Mouse (Mus musculus) mesoderm, embryonic 11.5 days (tissue): ENCODE measurements at regions not wholly inside any gene's neighbourhood (a gene's known extent, or its start where the extent isn't known, plus 50 kb on each side); places are given as distances from the start of the nearest gene placed in this dataset.

Experiments
- DNase-seq: peaks from one replicate; pipeline ENCODE4 v3.0.0-alpha.2; 2012; ENCODE audit warnings: low read depth, low spot score

- DNase-seq = no peak
These were observed 1205.9 kb upstream of the Gm8797 start for GRCm38 (mm10) chr3:4544730-4545129.

DNA sequence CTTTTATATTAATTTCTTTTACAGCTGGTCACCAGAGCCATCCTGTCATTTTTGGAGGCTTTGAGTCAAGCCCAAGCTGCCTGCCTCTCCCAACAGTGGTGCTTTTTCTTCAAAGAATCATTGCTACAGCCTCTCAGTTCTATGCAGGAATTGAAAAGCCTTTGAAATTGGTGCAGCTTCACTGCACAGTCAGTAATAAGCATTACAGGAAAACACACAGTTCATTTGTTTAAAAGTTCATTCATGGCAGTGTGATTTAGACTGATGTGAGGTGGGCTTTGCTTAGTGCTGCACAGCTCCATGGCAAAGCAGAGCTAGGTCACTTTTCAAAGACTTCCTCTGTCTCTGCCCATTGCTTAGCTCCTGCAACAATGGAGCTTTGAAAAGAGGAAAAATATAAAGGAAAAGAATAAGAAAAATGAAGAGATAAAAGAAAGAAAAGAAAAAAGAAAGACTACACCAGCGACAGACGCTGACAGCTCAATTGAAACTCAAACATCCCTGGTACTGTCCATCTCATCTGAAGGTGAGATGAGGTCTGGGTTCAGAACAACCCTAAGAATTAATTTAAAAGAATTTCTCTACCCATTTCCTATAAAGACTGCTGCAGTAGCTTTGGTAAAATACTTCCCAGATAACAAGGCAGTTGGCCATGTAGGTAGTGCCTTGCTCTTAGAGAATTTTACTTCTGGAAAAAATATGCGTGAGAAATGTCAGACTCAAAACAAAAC, 1204.3 kb upstream of the Gm8797 start:
- peak; percentile 48 for DNase-seq

DNA sequence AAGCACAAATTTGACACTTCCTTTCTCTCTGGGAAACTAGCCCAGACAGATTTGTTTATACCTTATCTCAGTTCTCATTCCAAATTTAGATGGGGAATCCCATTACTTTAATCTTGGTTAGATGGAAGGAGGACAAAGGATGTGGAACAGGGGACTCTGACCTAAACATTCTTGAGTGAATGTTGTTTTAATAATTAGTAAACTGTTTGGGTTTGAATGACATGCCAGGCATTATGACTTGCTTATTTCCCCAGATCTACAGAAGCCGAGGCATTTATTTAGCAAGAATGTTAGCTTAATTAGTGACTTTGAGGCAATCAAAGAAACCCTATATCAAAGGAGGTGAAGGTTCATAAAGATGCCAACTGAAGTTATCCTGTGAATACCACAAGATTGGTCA, 1189.9 kb upstream of the Gm8797 start:
- DNase-seq = no peak

GRCm38 (mm10) chr3:4582500-4582899, 1168.1 kb upstream of the Gm8797 start:
- peak; percentile 31 for DNase-seq

DNA sequence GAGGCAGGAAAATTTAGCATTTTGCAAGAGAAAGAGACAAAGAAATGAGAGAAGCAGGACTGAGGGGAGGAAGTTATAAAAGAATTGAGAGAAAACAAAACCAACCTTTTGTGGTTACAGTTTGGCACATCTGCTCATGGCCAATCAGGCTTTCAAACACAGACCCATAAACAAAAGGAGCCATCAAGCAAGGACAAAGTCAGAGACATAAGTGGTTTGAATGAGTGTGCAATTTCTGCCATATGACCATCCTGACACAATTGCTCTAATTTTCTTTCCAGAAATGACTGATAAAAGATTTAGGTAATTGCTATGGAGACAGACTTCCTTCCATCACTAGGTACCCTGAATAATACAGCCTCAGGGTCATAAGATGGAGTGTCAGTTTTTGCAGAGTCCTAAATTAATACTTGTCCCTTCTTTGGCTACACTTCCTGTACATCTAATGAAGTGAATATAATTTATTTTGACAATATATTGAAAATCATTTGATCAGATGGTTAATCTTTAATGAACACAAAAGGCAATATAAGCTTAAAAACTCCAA, 1156.6 kb upstream of the Gm8797 start:
- no peak for DNase-seq

- DNase-seq = no peak
These were observed 1156.1 kb upstream of the Gm8797 start for GRCm38 (mm10) chr3:4594541-4594940.
